Mouse (Mus musculus) intestine, postnatal 0 days (tissue): ENCODE data around the gene 1700042G07Rik. TPM values are rescaled to one million over a fixed set of nuclear protein-coding genes. Genes with fewer than 3 reads are reported as not detected.

Source experiments
- ATAC-seq: fragments of 200-750 bp; cut with Nextera tagmentation; 2 replicates; pipeline ENCODE4 v1.8.0; 2017; ENCODE audit warnings: mild to moderate bottlenecking, moderate TSS enrichment, moderate library complexity
- H3K27ac ChIP-seq: fragments of 300-500 bp; sonication (generic); 2 replicates; pipeline ENCODE4 v1.5.1; 2014; ENCODE audit warnings: mild to moderate bottlenecking, low read depth, low read length, moderate library complexity
- H3K27me3 ChIP-seq: fragments of 300-500 bp; sonication (generic); replicated peaks from 2 replicates; pipeline ENCODE4 v1.6.1; 2014; ENCODE audit warnings: low read length, mixed read lengths; ENCODE audit not compliant: control insufficient read depth, insufficient read depth
- H3K36me3 ChIP-seq: fragments of 300-500 bp; sonication (generic); 2 replicates; pipeline ENCODE4 v1.6.1; 2014; ENCODE audit warnings: mild to moderate bottlenecking, moderate library complexity; ENCODE audit not compliant: control insufficient read depth, insufficient read depth
- H3K4me1 ChIP-seq: fragments of 300-500 bp; sonication (generic); replicated peaks from 2 replicates; pipeline ENCODE4 v1.6.1; 2014; ENCODE audit warnings: antibody characterized with exemption, low read length, mixed read lengths; ENCODE audit not compliant: control insufficient read depth, insufficient read depth
- H3K4me2 ChIP-seq: fragments of 300-500 bp; sonication (generic); replicated peaks from 2 replicates; pipeline ENCODE4 v1.6.1; 2014; ENCODE audit warnings: low read depth, mild to moderate bottlenecking, moderate library complexity
- H3K4me3 ChIP-seq: fragments of 300-500 bp; sonication (generic); 2 replicates; pipeline ENCODE4 v1.5.1; 2014; ENCODE audit warnings: low read depth, low read length
- H3K9ac ChIP-seq: fragments of 300-500 bp; sonication (generic); 2 replicates; pipeline ENCODE4 v1.6.1; 2014; ENCODE audit warnings: mild to moderate bottlenecking, low read depth, low read length
- H3K9me3 ChIP-seq: fragments of 300-500 bp; sonication (generic); 2 replicates; pipeline ENCODE4 v1.6.1; 2016; ENCODE audit warnings: mixed run types; ENCODE audit not compliant: control insufficient read depth
- CTCF ChIP-seq: sonication (generic); IDR thresholded peaks from 2 replicates; pipeline ENCODE4 v1.5.1; 2016; ENCODE audit warnings: low read depth, mild to moderate bottlenecking, control low read depth, antibody characterized with exemption, moderate library complexity
- WGBS: fragments of 180-500 bp; shearing (Covaris S2); extraction: QIAGEN DNeasy Blood & Tissue Kit; methylation state at CpG from one replicate; pipeline ENCODE4 v1.1.7; 2014; 5-methylcytosine and 5-hydroxymethylcytosine counted together
- polyA plus RNA-seq: library from polyadenylated mRNA; unstranded; fragments of >200 nt; fragmentation: Nextera tagmentation; extraction: Ambion mirVana; gene quantifications from 2 replicates; pipeline ENCODE4 v1.2.1, GENCODE M21; 2015

Gene 1700042G07Rik
- polyA plus RNA-seq, 1 experiment from 2014 or later = not detected

- ATAC-seq = no peak
- H3K9ac ChIP-seq = no peak overlapping the region
Observed at GRCm38 (mm10) chr4:116193583-116194383, 20.6 kb downstream of the 1700042G07Rik start.

GRCm38 (mm10) chr4:116198422-116198821 is 25.2 kb downstream of the 1700042G07Rik start:
- Histone ChIP-seq H3K27ac (no peak overlapping the region), H3K4me3 (no peak overlapping the region), H3K4me2 (no peak overlapping the region), H3K9ac (no peak overlapping the region), H3K27me3 (no peaks in the 10 kb centered on the region), H3K36me3 (no peaks in the 10 kb centered on the region), H3K4me1 (no peaks in the 10 kb centered on the region), H3K9me3 (no peaks in the 10 kb centered on the region)
- WGBS = 80% methylated on average over 2 of the region's 2 CpGs
- peak; percentile 55 for TF ChIP-seq CTCF
- ATAC-seq = no peak

More at GRCm38 (mm10) chr4:116193583-116194383, 20.6 kb downstream of the 1700042G07Rik start:
- Histone ChIP-seq H3K4me2 (no peak overlapping the region), H3K27me3 (no peaks in the 10 kb centered on the region), H3K36me3 (no peaks in the 10 kb centered on the region), H3K4me3 (no peak overlapping the region), H3K27ac (no peak overlapping the region), H3K9me3 (no peaks in the 10 kb centered on the region), H3K4me1 (no peaks in the 10 kb centered on the region)
- TF ChIP-seq CTCF = no peak
- WGBS = 50% methylated on average over 9 of the region's 9 CpGs

GRCm38 (mm10) chr4:116204422-116204821 is 31.2 kb downstream of the 1700042G07Rik start:
- TF ChIP-seq CTCF = no peak
- 71% methylated on average over 3 of the region's 3 CpGs for WGBS
- Histone ChIP-seq H3K36me3 (no peaks in the 10 kb centered on the region), H3K27me3 (no peaks in the 10 kb centered on the region), H3K9ac (no peak overlapping the region), H3K27ac (no peak overlapping the region), H3K4me2 (no peak overlapping the region), H3K4me3 (no peak overlapping the region), H3K4me1 (no peaks in the 10 kb centered on the region), H3K9me3 (no peaks in the 10 kb centered on the region)
- ATAC-seq = no peak

- no peak for TF ChIP-seq CTCF
- H3K4me3 ChIP-seq = no peak overlapping the region
- H3K36me3 ChIP-seq = no peaks in the 10 kb centered on the region
- ATAC-seq = peak; percentile 65
- no peak overlapping the region for H3K27ac ChIP-seq
- H3K27me3 ChIP-seq = no peaks in the 10 kb centered on the region
- no peaks in the 10 kb centered on the region for H3K9me3 ChIP-seq
- H3K4me2 ChIP-seq = no peak overlapping the region
- 48% methylated on average over 4 of the region's 4 CpGs for WGBS
- H3K9ac ChIP-seq = no peak overlapping the region
- H3K4me1 ChIP-seq = no peaks in the 10 kb centered on the region
Observed at GRCm38 (mm10) chr4:116206531-116206930, 33.4 kb downstream of the 1700042G07Rik start.

GRCm38 (mm10) chr4:116208891-116209290 is 35.7 kb downstream of the 1700042G07Rik start:
- ATAC-seq = no peak
- H3K27me3 ChIP-seq = no peaks in the 10 kb centered on the region
- H3K9me3 ChIP-seq = no peaks in the 10 kb centered on the region
- no peak overlapping the region for H3K4me3 ChIP-seq
- no peaks in the 10 kb centered on the region for H3K4me1 ChIP-seq
- no peak overlapping the region for H3K9ac ChIP-seq
- no peak overlapping the region for H3K27ac ChIP-seq
- 81% methylated on average over 1 of the region's 1 CpGs for WGBS
- TF ChIP-seq CTCF = no peak
- H3K4me2 ChIP-seq = no peak overlapping the region
- no peaks in the 10 kb centered on the region for H3K36me3 ChIP-seq

GRCm38 (mm10) chr4:116215895-116216605 is 42.9 kb downstream of the 1700042G07Rik start:
- Histone ChIP-seq H3K27ac (no peak overlapping the region), H3K9ac (no peak overlapping the region), H3K4me1 (no peaks in the 10 kb centered on the region), H3K27me3 (no peaks in the 10 kb centered on the region), H3K4me3 (no peak overlapping the region), H3K36me3 (no peaks in the 10 kb centered on the region), H3K4me2 (no peak overlapping the region), H3K9me3 (no peaks in the 10 kb centered on the region)
- TF ChIP-seq CTCF = no peak
- WGBS = 94% methylated on average over 2 of the region's 2 CpGs
- ATAC-seq = no peak
